Mouse (Mus musculus) embryonic facial prominence, embryonic 13.5 days (tissue): Measurements from ENCODE around the gene Smchd1. TPM values are rescaled to one million over a fixed set of nuclear protein-coding genes. Genes with fewer than 3 reads are reported as not detected.

Source experiments
- ATAC-seq: fragments of 200-750 bp; cut with Nextera tagmentation; 2 replicates; pipeline ENCODE4 v1.8.0; 2017; ENCODE audit warnings: low read depth; ENCODE audit not compliant: insufficient number of reproducible peaks, insufficient read depth, low FRiP score, low TSS enrichment
- H3K27ac ChIP-seq: fragments of 300-500 bp; sonication (generic); 2 replicates; pipeline ENCODE4 v1.5.1; 2015; ENCODE audit warnings: moderate library complexity, mild to moderate bottlenecking, inconsistent platforms
- H3K27me3 ChIP-seq: fragments of 300-500 bp; sonication (generic); 2 replicates; pipeline ENCODE4 v1.6.1; 2015; ENCODE audit warnings: mild to moderate bottlenecking, inconsistent platforms
- H3K36me3 ChIP-seq: fragments of 300-500 bp; sonication (generic); 2 replicates; pipeline ENCODE4 v1.6.1; 2015; ENCODE audit warnings: mild to moderate bottlenecking, inconsistent platforms
- H3K4me1 ChIP-seq: fragments of 300-500 bp; sonication (generic); 2 replicates; pipeline ENCODE4 v1.6.1; 2015; ENCODE audit warnings: inconsistent platforms
- H3K4me2 ChIP-seq: fragments of 300-500 bp; sonication (generic); 2 replicates; pipeline ENCODE4 v1.6.1; 2015; ENCODE audit warnings: moderate library complexity, mild to moderate bottlenecking, inconsistent platforms
- H3K4me3 ChIP-seq: fragments of 300-500 bp; sonication (generic); 2 replicates; pipeline ENCODE4 v1.5.1; 2015; ENCODE audit warnings: mild to moderate bottlenecking, inconsistent platforms
- H3K9ac ChIP-seq: fragments of 300-500 bp; sonication (generic); 2 replicates; pipeline ENCODE4 v1.6.1; 2015; ENCODE audit warnings: mild to moderate bottlenecking, inconsistent platforms
- H3K9me3 ChIP-seq: fragments of 300-500 bp; sonication (generic); 2 replicates; pipeline ENCODE4 v1.6.1; 2016; ENCODE audit warnings: inconsistent platforms
- WGBS: fragments of 180-500 bp; shearing (Covaris S2); methylation state at CpG from one replicate; pipeline ENCODE4 v1.1.7; 2015; ENCODE audit warnings: mixed read lengths; 5-methylcytosine and 5-hydroxymethylcytosine counted together
- polyA plus RNA-seq: library from polyadenylated mRNA; unstranded; fragments of >200 nt; fragmentation: Nextera tagmentation; extraction: Ambion mirVana; gene quantifications from 2 replicates; pipeline ENCODE4 v1.2.1, GENCODE M21; 2015

The Smchd1 gene
- polyA plus RNA-seq, 1 experiment from 2014 or later, result 78.7 TPM

- Histone ChIP-seq H3K27ac (no peak overlapping the region), H3K9ac (no peak overlapping the region), H3K27me3 (peaks cover 22% of the 10 kb centered on the region), H3K9me3 (no peaks in the 10 kb centered on the region), H3K4me2 (no peak overlapping the region), H3K36me3 (no peaks in the 10 kb centered on the region), H3K4me3 (no peak overlapping the region), H3K4me1 (peaks cover 17% of the 10 kb centered on the region)
- no peak for ATAC-seq
- 91% methylated on average over 5 of the region's 5 CpGs for WGBS
These were observed 166.8 kb downstream of the Smchd1 start for GRCm38 (mm10) chr17:71308296-71308695.

DNA sequence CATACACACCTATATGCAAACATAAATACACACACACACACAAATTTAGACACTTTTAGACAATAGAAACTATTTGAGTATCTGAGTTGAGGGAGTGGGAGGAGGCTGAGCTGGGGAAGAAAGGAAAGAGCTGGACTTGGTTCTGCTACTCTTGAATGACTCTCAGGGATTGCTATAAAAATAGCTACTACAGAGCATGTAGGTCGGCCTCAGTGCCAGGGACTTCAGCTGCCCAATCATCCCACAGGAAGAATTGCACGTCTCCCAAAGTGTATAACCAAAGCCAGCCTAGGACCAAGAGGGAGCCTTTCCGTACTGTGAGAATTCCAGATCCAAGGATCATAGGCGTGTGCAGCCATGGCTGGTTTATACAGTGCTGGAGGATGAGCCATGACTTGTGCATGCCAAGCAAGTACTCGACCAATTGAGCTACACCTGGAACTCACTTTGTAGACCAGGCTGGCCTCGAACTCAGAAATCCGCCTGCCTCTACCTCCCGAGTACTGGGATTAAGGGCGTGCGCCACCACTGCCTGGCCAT, 167.8 kb downstream of the Smchd1 start:
- no peak for ATAC-seq
- WGBS, result 85% methylated on average over 10 of the region's 10 CpGs

DNA sequence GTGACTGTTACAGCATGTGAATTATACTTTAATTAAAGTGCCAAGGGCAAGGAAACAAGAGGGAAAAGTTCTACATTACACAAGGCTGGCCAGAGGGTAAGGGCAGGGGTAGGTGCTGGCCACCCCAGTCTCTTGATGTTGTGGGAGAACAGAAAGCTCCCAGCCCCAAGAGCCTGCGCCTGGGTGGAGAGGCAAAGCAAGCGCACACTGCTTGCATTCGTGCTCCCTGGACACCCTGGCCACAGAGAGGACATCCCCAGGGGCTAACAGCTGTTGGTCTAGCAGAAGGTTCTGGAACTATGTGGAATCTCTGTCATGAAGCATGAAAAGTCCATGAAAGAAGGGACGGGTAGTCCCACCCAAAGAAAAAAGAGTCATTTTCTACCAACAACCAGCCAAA, 168.4 kb downstream of the Smchd1 start:
- peaks cover 18% of the 10 kb centered on the region for H3K27me3 ChIP-seq
- H3K4me2 ChIP-seq, result no peak overlapping the region
- H3K9ac ChIP-seq, result no peak overlapping the region
- WGBS, result 81% methylated on average over 4 of the region's 4 CpGs
- no peaks in the 10 kb centered on the region for H3K36me3 ChIP-seq
- H3K27ac ChIP-seq, result no peak overlapping the region
- ATAC-seq, result no peak
- H3K4me3 ChIP-seq, result no peak overlapping the region
- H3K9me3 ChIP-seq, result no peaks in the 10 kb centered on the region
- peaks cover 23% of the 10 kb centered on the region for H3K4me1 ChIP-seq

More for the DNA sequence above, 167.8 kb downstream of the Smchd1 start:
- peaks cover 17% of the 10 kb centered on the region for H3K4me1 ChIP-seq
- no peak overlapping the region for H3K27ac ChIP-seq
- peaks cover 22% of the 10 kb centered on the region for H3K27me3 ChIP-seq
- H3K4me2 ChIP-seq, result no peak overlapping the region
- no peak overlapping the region for H3K9ac ChIP-seq
- no peaks in the 10 kb centered on the region for H3K36me3 ChIP-seq
- no peaks in the 10 kb centered on the region for H3K9me3 ChIP-seq
- H3K4me3 ChIP-seq, result no peak overlapping the region

DNA sequence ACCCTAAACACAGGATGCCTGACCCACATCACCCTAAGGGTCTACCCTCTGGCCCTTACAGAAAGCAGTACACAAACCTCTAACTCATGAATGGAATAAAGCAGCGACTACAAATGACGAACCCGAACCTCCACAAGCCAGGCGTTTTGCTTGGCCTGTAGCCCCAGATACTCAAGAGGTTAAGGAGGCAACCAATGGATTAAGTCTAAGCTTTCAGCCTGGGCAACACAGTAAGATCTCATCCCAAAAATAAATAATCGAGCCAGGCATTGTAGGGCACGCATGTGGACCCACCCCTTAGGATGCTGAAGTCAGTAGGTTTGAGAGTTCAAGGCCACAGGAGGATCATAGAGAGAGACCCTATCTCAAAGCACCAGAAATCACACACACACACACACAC, 169.1 kb downstream of the Smchd1 start:
- Histone ChIP-seq H3K9me3 (no peaks in the 10 kb centered on the region), H3K36me3 (no peaks in the 10 kb centered on the region), H3K4me3 (no peak overlapping the region), H3K4me1 (peaks cover 24% of the 10 kb centered on the region), H3K4me2 (no peak overlapping the region), H3K9ac (no peak overlapping the region), H3K27ac (no peak overlapping the region), H3K27me3 (peaks cover 13% of the 10 kb centered on the region; the same call in 1 of the 2 replicates)
- WGBS, result 78% methylated on average over 6 of the region's 6 CpGs
- no peak for ATAC-seq

DNA sequence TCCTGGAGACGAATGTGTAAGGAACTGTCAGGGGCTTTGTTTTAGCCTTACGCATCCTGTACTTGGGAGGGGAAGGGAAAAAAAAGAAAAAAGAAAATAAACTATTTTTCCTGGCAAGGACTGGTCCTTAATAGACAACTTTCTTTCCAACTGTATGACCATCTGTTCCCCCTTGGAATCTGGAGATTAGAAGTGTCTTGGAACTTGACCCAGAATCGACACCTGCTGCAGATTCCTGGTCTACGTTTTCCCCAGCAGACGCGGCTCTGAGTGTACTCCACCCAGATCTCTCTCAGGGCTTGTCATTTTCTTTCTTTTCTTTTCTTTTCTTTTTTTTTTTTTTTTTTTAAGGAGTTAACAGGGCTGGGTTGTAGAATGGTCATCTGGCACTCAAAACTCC, 171.7 kb downstream of the Smchd1 start:
- no peak for ATAC-seq
- WGBS, result 66% methylated on average over 6 of the region's 6 CpGs
- H3K9ac ChIP-seq, result no peak overlapping the region
- no peak overlapping the region for H3K4me2 ChIP-seq
- H3K4me1 ChIP-seq, result peaks cover 12% of the 10 kb centered on the region; the same call in 1 of the 2 replicates
- no peak overlapping the region for H3K27ac ChIP-seq
- H3K27me3 ChIP-seq, result no peaks in the 10 kb centered on the region
- no peaks in the 10 kb centered on the region for H3K36me3 ChIP-seq
- no peaks in the 10 kb centered on the region; the same call in 1 of the 2 replicates for H3K9me3 ChIP-seq
- H3K4me3 ChIP-seq, result no peak overlapping the region

DNA sequence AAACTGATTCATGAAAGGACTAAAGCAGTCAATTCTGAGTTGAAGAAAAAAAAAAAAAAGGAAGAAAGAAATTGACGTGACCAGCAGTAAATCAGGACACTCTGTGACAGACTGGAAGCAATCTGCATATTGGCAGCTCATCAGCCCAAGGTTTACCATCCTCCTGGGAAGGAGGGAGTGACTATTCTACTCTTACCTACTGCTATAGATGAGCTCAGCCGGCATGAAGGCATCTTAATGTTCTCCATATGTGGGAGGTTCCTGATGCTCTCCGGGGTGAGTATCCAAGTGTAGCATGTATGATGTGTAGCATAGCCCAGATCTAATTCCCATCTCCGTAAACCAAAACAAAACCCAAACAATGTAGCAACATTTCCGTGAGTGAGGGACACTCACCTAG, 173.7 kb downstream of the Smchd1 start:
- Histone ChIP-seq H3K36me3 (no peaks in the 10 kb centered on the region), H3K9me3 (no peaks in the 10 kb centered on the region; the same call in 1 of the 2 replicates), H3K4me3 (no peak overlapping the region), H3K4me1 (peaks cover 9% of the 10 kb centered on the region; the same call in 1 of the 2 replicates), H3K27ac (no peak overlapping the region), H3K27me3 (no peaks in the 10 kb centered on the region), H3K9ac (no peak overlapping the region), H3K4me2 (no peak overlapping the region)
- no peak for ATAC-seq
- WGBS, result 24% methylated on average over 5 of the region's 5 CpGs

DNA sequence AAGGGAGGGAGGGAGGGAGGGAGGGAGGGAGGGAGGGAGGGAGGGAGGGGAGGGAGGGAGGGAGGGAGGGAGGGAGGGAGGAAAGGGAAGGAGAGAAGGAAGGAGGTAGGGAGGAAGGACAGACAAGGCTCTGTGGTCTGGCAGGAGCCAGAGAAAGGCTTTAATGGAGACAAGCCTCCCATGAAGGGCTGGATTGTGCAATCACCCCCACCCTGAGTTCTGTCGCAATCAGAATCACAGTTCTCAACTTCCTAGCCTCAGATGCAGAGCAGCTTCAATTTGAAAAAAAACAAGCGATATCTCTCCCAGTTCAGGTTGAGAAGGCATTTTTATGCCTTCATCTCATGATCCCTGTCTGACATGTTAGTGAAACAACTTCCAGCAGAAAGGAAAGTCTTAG, 174.8 kb downstream of the Smchd1 start:
- WGBS, result 88% methylated on average over 2 of the region's 2 CpGs
- Histone ChIP-seq H3K9ac (no peak overlapping the region), H3K36me3 (no peaks in the 10 kb centered on the region), H3K4me2 (no peak overlapping the region), H3K4me3 (no peak overlapping the region), H3K4me1 (peaks cover 9% of the 10 kb centered on the region; the same call in 1 of the 2 replicates), H3K27me3 (no peaks in the 10 kb centered on the region), H3K27ac (no peak overlapping the region), H3K9me3 (no peaks in the 10 kb centered on the region; the same call in 1 of the 2 replicates)
- ATAC-seq, result no peak

DNA sequence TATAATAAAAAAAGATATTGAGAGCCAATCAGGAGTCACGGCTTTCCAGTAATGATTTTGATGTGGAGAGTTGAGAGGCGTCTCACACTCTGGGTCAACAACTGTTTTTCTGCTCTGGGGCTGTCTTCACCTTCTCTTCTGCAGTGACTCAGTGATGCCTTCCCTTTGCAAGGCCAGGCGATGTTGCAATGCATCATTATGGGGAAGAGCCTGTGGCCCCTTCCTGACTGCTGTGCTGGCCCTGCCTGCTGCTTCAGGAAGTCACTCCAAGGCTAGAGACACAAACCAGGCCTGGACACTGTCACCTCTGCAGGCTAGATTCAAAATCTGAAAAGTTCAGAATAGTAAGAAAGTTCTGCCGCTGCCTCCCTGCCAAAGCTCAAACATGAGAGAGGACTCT, 175.3 kb downstream of the Smchd1 start:
- Histone ChIP-seq H3K9me3 (no peaks in the 10 kb centered on the region; the same call in 1 of the 2 replicates), H3K4me1 (peaks cover 9% of the 10 kb centered on the region; the same call in 1 of the 2 replicates), H3K27ac (no peak overlapping the region), H3K4me3 (no peak overlapping the region), H3K9ac (no peak overlapping the region), H3K27me3 (no peaks in the 10 kb centered on the region), H3K4me2 (no peak overlapping the region), H3K36me3 (no peaks in the 10 kb centered on the region)
- WGBS, result 95% methylated on average over 4 of the region's 4 CpGs
- ATAC-seq, result no peak

- no peak overlapping the region for H3K4me2 ChIP-seq
These were observed 180.6 kb downstream of the Smchd1 start for GRCm38 (mm10) chr17:71294570-71294969.

More at GRCm38 (mm10) chr17:71294570-71294969, 180.6 kb downstream of the Smchd1 start:
- H3K27ac ChIP-seq, result no peak overlapping the region
- H3K9me3 ChIP-seq, result no peaks in the 10 kb centered on the region; the same call in 1 of the 2 replicates
- no peaks in the 10 kb centered on the region for H3K36me3 ChIP-seq
- H3K27me3 ChIP-seq, result no peaks in the 10 kb centered on the region
- ATAC-seq, result no peak
- peaks cover 17% of the 10 kb centered on the region for H3K4me1 ChIP-seq
- 78% methylated on average over 3 of the region's 3 CpGs for WGBS
- no peak overlapping the region for H3K4me3 ChIP-seq
- H3K9ac ChIP-seq, result no peak overlapping the region

Other genes with a start within 250 kb of the Smchd1 start
- gene Emilin2, start 163.4 kb downstream of the Smchd1 start, polyA plus RNA-seq, result 21.3 and 21.8 TPM in 2 replicates
- gene Gm4707, start 15.4 kb downstream of the Smchd1 start, polyA plus RNA-seq, result 4.8 and 5.0 TPM in 2 replicates
- 46.1 and 48.7 TPM in 2 replicates for gene Ndc80, start 51.5 kb upstream of the Smchd1 start, polyA plus RNA-seq
- 0.89 and 1.2 TPM in 2 replicates for gene Spdya, start 76.7 kb upstream of the Smchd1 start, polyA plus RNA-seq
- gene Wdr43, start 140.6 kb upstream of the Smchd1 start, polyA plus RNA-seq, result 77.3 and 77.4 TPM in 2 replicates
- 0.12 and 0.41 TPM in 2 replicates for gene Togaram2, start 197.9 kb upstream of the Smchd1 start, polyA plus RNA-seq